In genomic region chr4:151213475-151213874, GRCm38 (mm10) we compare ENCODE assay signal across 10 mouse cellular contexts.
"Had no signal": no experiment of that assay in that cellular context is flagged by ENCODE, and none has a peak within 500 bp of the region (broad histone marks: within the 10 kb centered on the region; RNA-seq: fewer than 3 reads in every experiment).

No protein-coding gene starts in this region.

- H3K36me3 ChIP-seq: intestine, embryonic 15.5 days; limb, embryonic 13.5 days had no signal

- H3K9me3 ChIP-seq: intestine, embryonic 15.5 days had no signal

- H3K9ac ChIP-seq: intestine, embryonic 15.5 days; limb, embryonic 13.5 days; liver, embryonic 14.5 days had no signal

- H3K27me3 ChIP-seq: intestine, embryonic 15.5 days; limb, embryonic 13.5 days had no signal

- ATAC-seq: intestine, embryonic 15.5 days had no signal

- H3K4me3 ChIP-seq: intestine, embryonic 15.5 days; layer of hippocampus, adult 2 months; limb, embryonic 13.5 days had no signal

- DNase-seq: kidney, adult 18-20 months; kidney, postnatal 10 days; kidney, postnatal 4 days; lung, adult 18-20 months; thymus, postnatal 14 days had no signal

- H3K4me2 ChIP-seq: intestine, embryonic 15.5 days; limb, embryonic 13.5 days had no signal

- H3K4me1 ChIP-seq: intestine, embryonic 15.5 days had no signal

- H3K27ac ChIP-seq: intestine, embryonic 15.5 days; layer of hippocampus, adult 2 months; limb, embryonic 13.5 days; liver, embryonic 14.5 days; stomach, postnatal 0 days had no signal
